Mouse (Mus musculus): Measurements from ENCODE around the gene Tdrd7.

DNA sequence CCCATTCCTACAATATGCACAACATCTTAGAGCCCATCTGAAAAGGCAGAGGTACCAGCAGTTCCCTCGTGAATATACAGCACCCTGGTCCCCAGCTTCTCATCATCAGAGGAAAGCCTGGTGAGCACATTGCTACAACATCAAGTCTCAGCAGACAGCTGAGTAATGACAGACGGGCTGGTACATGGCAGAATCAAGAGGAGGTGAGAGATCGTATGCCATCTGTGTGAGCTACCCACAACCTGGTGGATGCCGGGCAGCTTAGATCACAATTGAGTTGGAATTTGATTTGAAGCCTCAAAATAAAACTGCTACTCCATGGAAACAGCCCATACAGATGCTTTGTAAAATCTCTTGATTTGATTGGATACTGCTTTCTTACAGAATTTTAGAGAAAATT lies 33.4 kb downstream of the Tdrd7 start:
- no peak for TF ChIP-seq CTCF (IDR thresholded peaks at IDR 0.05; ENCODE audit: borderline replicate concordance, control insufficient read depth, extremely low read depth, insufficient read depth, low read length, poor library complexity)
- TF ChIP-seq POLR2A (IDR thresholded peaks at IDR 0.05; ENCODE audit: control insufficient read depth, extremely low read depth, insufficient read depth, low read length, poor library complexity) = no peak
